Mouse (Mus musculus): ENCODE results near the gene Anapc4. TPM values are rescaled to one million over a fixed set of nuclear protein-coding genes. Genes with fewer than 3 reads are reported as not detected.

Gene Anapc4
- total RNA-seq, 2 experiments from 2014 or later = 58.1 to 60.2 TPM

Other genes starting within 250 kb of the Anapc4 start
- 1 to 10 TPM; 8.2 to 8.9 TPM for gene Sepsecs, start 164.3 kb upstream of the Anapc4 start, total RNA-seq (2021)
- 1 to 10 TPM in 1 of 2 experiments, under 1 TPM in 1; 0.88 to 2.0 TPM for gene Pi4k2b, start 92.4 kb upstream of the Anapc4 start, total RNA-seq (2021)
- 10 to 100 TPM in 1 of 2 experiments, 1 to 10 TPM in 1; 8.5 to 11.3 TPM for gene Zcchc4, start 58.6 kb upstream of the Anapc4 start, total RNA-seq (2021)
- gene Slc34a2, start 204.1 kb downstream of the Anapc4 start, total RNA-seq (2021) = under 1 TPM; 0.07 to 0.23 TPM

All from left cerebral cortex, adult 18-20 months (tissue).